26 mouse cellular contexts compared by ENCODE assay signal in genomic region chr10:3508746-3509145, GRCm38 (mm10). TPM values are rescaled to one million over a fixed set of nuclear protein-coding genes. Genes with fewer than 3 reads are reported as not detected.
A peak's percentile ranks its signal among the peaks of the same experiment; 100 is the strongest.
DNase-seq lines count a peak whose midpoint lies in the region; ATAC-seq lines count a peak whose summit lies in the region.
"Had no signal": no experiment of that assay in that cellular context is flagged by ENCODE, and none has a peak within 500 bp of the region (broad histone marks: within the 10 kb centered on the region; RNA-seq: fewer than 3 reads in every experiment).

No protein-coding gene starts in this region.

- H3K27ac ChIP-seq in forebrain, embryonic 13.5 days: 0 out of 2 replicates have a peak overlapping the region, but pooled peaks have one; percentile 20
- H3K27ac ChIP-seq in forebrain, embryonic 14.5 days (ENCODE audit: low read depth, low read length): no peak overlapping the region
- H3K27ac ChIP-seq in heart, embryonic 11.5 days (ENCODE audit: low read depth, low read length): 0 out of 2 replicates have a peak overlapping the region, but pooled peaks have one; percentile 62
- H3K27ac ChIP-seq in heart, embryonic 15.5 days: 0 out of 2 replicates have a peak overlapping the region, but pooled peaks have one; percentile 79
- no peak overlapping the region for H3K27ac ChIP-seq in heart, embryonic 12.5 days (ENCODE audit: poor library complexity, severe bottlenecking)
- H3K27ac ChIP-seq in midbrain, embryonic 11.5 days (ENCODE audit: low read depth, low read length): no peak overlapping the region
- no peak overlapping the region for H3K27ac ChIP-seq in midbrain, embryonic 15.5 days
- H3K27ac ChIP-seq: embryonic facial prominence, embryonic 10.5 days had no signal

- no peaks in the 10 kb centered on the region for H3K27me3 ChIP-seq in forebrain, embryonic 13.5 days
- H3K27me3 ChIP-seq in forebrain, embryonic 14.5 days (replicated peaks; ENCODE audit: control insufficient read depth, insufficient read depth, low read length): no peaks in the 10 kb centered on the region
- H3K27me3 ChIP-seq in heart, embryonic 11.5 days (ENCODE audit: control insufficient read depth, insufficient read depth, low read length): no peaks in the 10 kb centered on the region
- no peaks in the 10 kb centered on the region for H3K27me3 ChIP-seq in heart, embryonic 15.5 days
- no peaks in the 10 kb centered on the region for H3K27me3 ChIP-seq in heart, embryonic 12.5 days (replicated peaks)
- H3K27me3 ChIP-seq in midbrain, embryonic 11.5 days (ENCODE audit: control insufficient read depth, insufficient read depth, low read length): no peaks in the 10 kb centered on the region
- H3K27me3 ChIP-seq in midbrain, embryonic 15.5 days (replicated peaks): no peaks in the 10 kb centered on the region
- H3K27me3 ChIP-seq: CH12.LX; embryonic facial prominence, embryonic 12.5 days; forebrain, embryonic 15.5 days; Patski had no signal

- WGBS in forebrain, embryonic 13.5 days: 74% methylated on average over 2 of the region's 2 CpGs
- WGBS in forebrain, embryonic 14.5 days: 74% methylated on average over 2 of the region's 2 CpGs
- WGBS in heart, embryonic 11.5 days (ENCODE audit: insufficient replicate concordance): 46% methylated on average over 2 of the region's 2 CpGs
- 49% methylated on average over 2 of the region's 2 CpGs for WGBS in heart, embryonic 15.5 days
- WGBS in heart, embryonic 12.5 days: 55% methylated on average over 2 of the region's 2 CpGs
- WGBS in midbrain, embryonic 11.5 days: 65% methylated on average over 2 of the region's 2 CpGs
- WGBS in midbrain, embryonic 15.5 days: 81% methylated on average over 2 of the region's 2 CpGs

- H3K4me1 ChIP-seq in forebrain, embryonic 13.5 days: peaks cover 26% of the 10 kb centered on the region
- peaks cover 12% of the 10 kb centered on the region for H3K4me1 ChIP-seq in forebrain, embryonic 14.5 days (ENCODE audit: control insufficient read depth, insufficient read depth, low read length)
- peaks cover 24% of the 10 kb centered on the region for H3K4me1 ChIP-seq in heart, embryonic 11.5 days (ENCODE audit: control insufficient read depth, insufficient read depth, low read length)
- peaks cover 30% of the 10 kb centered on the region for H3K4me1 ChIP-seq in heart, embryonic 15.5 days (replicated peaks)
- H3K4me1 ChIP-seq in heart, embryonic 12.5 days (replicated peaks): peaks cover 40% of the 10 kb centered on the region
- H3K4me1 ChIP-seq in midbrain, embryonic 11.5 days (ENCODE audit: control insufficient read depth, insufficient read depth, low read length): no peaks in the 10 kb centered on the region
- H3K4me1 ChIP-seq in midbrain, embryonic 15.5 days: peaks cover 27% of the 10 kb centered on the region

- H3K9ac ChIP-seq in forebrain, embryonic 13.5 days: no peak overlapping the region
- H3K9ac ChIP-seq in forebrain, embryonic 14.5 days (ENCODE audit: low read length): no peak overlapping the region
- H3K9ac ChIP-seq in heart, embryonic 11.5 days (ENCODE audit: low read depth, low read length): no peak overlapping the region
- H3K9ac ChIP-seq in heart, embryonic 15.5 days: no peak overlapping the region
- H3K9ac ChIP-seq in heart, embryonic 12.5 days: no peak overlapping the region
- no peak overlapping the region for H3K9ac ChIP-seq in midbrain, embryonic 11.5 days (ENCODE audit: low read length)
- no peak overlapping the region for H3K9ac ChIP-seq in midbrain, embryonic 15.5 days
- H3K9ac ChIP-seq: embryonic facial prominence, embryonic 12.5 days; forebrain, embryonic 15.5 days had no signal

- no peaks in the 10 kb centered on the region for H3K36me3 ChIP-seq in forebrain, embryonic 13.5 days (ENCODE audit: poor library complexity, severe bottlenecking)
- no peaks in the 10 kb centered on the region for H3K36me3 ChIP-seq in forebrain, embryonic 14.5 days (ENCODE audit: control insufficient read depth, insufficient read depth, low read length)
- no peaks in the 10 kb centered on the region for H3K36me3 ChIP-seq in heart, embryonic 11.5 days (ENCODE audit: control insufficient read depth, insufficient read depth, low read length)
- no peaks in the 10 kb centered on the region for H3K36me3 ChIP-seq in heart, embryonic 15.5 days
- no peaks in the 10 kb centered on the region for H3K36me3 ChIP-seq in heart, embryonic 12.5 days
- no peaks in the 10 kb centered on the region for H3K36me3 ChIP-seq in midbrain, embryonic 11.5 days (ENCODE audit: control insufficient read depth, insufficient read depth, low read length)
- no peaks in the 10 kb centered on the region for H3K36me3 ChIP-seq in midbrain, embryonic 15.5 days (replicated peaks)
- H3K36me3 ChIP-seq: embryonic facial prominence, embryonic 10.5 days; embryonic facial prominence, embryonic 12.5 days; forebrain, embryonic 15.5 days; G1E had no signal

- no peak overlapping the region for H3K4me3 ChIP-seq in forebrain, embryonic 13.5 days
- H3K4me3 ChIP-seq in forebrain, embryonic 14.5 days (ENCODE audit: low read depth, low read length): no peak overlapping the region
- H3K4me3 ChIP-seq in heart, embryonic 11.5 days (ENCODE audit: low read depth, low read length): no peak overlapping the region
- H3K4me3 ChIP-seq in heart, embryonic 15.5 days: no peak overlapping the region
- no peak overlapping the region for H3K4me3 ChIP-seq in heart, embryonic 12.5 days
- no peak overlapping the region for H3K4me3 ChIP-seq in midbrain, embryonic 11.5 days (ENCODE audit: low read depth, low read length)
- no peak overlapping the region for H3K4me3 ChIP-seq in midbrain, embryonic 15.5 days
- H3K4me3 ChIP-seq: embryonic facial prominence, embryonic 10.5 days; embryonic facial prominence, embryonic 12.5 days; forebrain, embryonic 15.5 days had no signal

- intact Hi-C loops in heart, postnatal 14 days (cut with DNase I): no loop called here

- H3K9me3 ChIP-seq in forebrain, embryonic 13.5 days (replicated peaks): no peaks in the 10 kb centered on the region
- H3K9me3 ChIP-seq in forebrain, embryonic 14.5 days (replicated peaks; ENCODE audit: control insufficient read depth, low read length): no peaks in the 10 kb centered on the region
- peaks cover 5% of the 10 kb centered on the region; the same call in 1 of the 2 replicates for H3K9me3 ChIP-seq in heart, embryonic 11.5 days (replicated peaks; ENCODE audit: control insufficient read depth, low read length)
- H3K9me3 ChIP-seq in heart, embryonic 15.5 days (replicated peaks): no peaks in the 10 kb centered on the region
- 0 out of 2 replicates have a peak, but pooled peaks cover 4% of the 10 kb centered on the region for H3K9me3 ChIP-seq in heart, embryonic 12.5 days (replicated peaks)
- H3K9me3 ChIP-seq in midbrain, embryonic 11.5 days (ENCODE audit: control insufficient read depth, low read length): no peaks in the 10 kb centered on the region
- H3K9me3 ChIP-seq in midbrain, embryonic 15.5 days: no peaks in the 10 kb centered on the region
- H3K9me3 ChIP-seq: embryonic facial prominence, embryonic 12.5 days; forebrain, embryonic 15.5 days; G1E had no signal

- ATAC-seq in forebrain, embryonic 13.5 days: no peak
- ATAC-seq in forebrain, embryonic 14.5 days: no peak
- ATAC-seq in heart, embryonic 11.5 days (replicated peaks; ENCODE audit: insufficient number of reproducible peaks, low FRiP score, low TSS enrichment): no peak
- ATAC-seq in heart, embryonic 15.5 days (replicated peaks; ENCODE audit: insufficient number of reproducible peaks, insufficient read depth, low FRiP score, low read depth): no peak
- ATAC-seq in heart, embryonic 12.5 days (ENCODE audit: insufficient number of reproducible peaks, low FRiP score): no peak
- ATAC-seq in midbrain, embryonic 11.5 days (ENCODE audit: low FRiP score): no peak
- no peak for ATAC-seq in midbrain, embryonic 15.5 days (replicated peaks)
- ATAC-seq: activated CD4-positive, CD25-positive, alpha-beta regulatory T cell, adult 4 months; CD4-positive, CD25-positive, alpha-beta regulatory T cell, adult 4 months had no signal

- no peak overlapping the region for H3K4me2 ChIP-seq in forebrain, embryonic 13.5 days
- H3K4me2 ChIP-seq in forebrain, embryonic 14.5 days (ENCODE audit: low read length): no peak overlapping the region
- no peak overlapping the region for H3K4me2 ChIP-seq in heart, embryonic 11.5 days
- H3K4me2 ChIP-seq in heart, embryonic 15.5 days: no peak overlapping the region
- no peak overlapping the region for H3K4me2 ChIP-seq in heart, embryonic 12.5 days
- no peak overlapping the region for H3K4me2 ChIP-seq in midbrain, embryonic 11.5 days
- H3K4me2 ChIP-seq in midbrain, embryonic 15.5 days: no peak overlapping the region
- H3K4me2 ChIP-seq: embryonic facial prominence, embryonic 12.5 days; forebrain, embryonic 15.5 days had no signal

- DNase-seq in forebrain, embryonic 14.5 days (ENCODE audit: low spot score): no peak
- DNase-seq in heart, postnatal 14 days: no peak
- peak; percentile 56 for DNase-seq in midbrain, embryonic 11.5 days (ENCODE audit: low spot score, missing footprints)
- DNase-seq: adrenal gland, adult 8-10 months; adrenal gland, postnatal 14 days; adrenal gland, postnatal 36 days; B cell, adult 2 months; cerebellum, adult 11-12 months; cerebellum, adult 2 months; cerebellum, adult 9-10 months; cerebellum, postnatal 10 days; cerebellum, postnatal 25 days had no signal

RNA-seq across cellular contexts. Expression of gene Iyd, which starts 31.3 kb away (rescaled TPM):
- 0.24 and 0.37 TPM in 2 replicates for polyA plus RNA-seq in forebrain, embryonic 13.5 days (2015; fragmentation: Nextera tagmentation; extraction: Ambion mirVana)
- polyA plus RNA-seq in forebrain, embryonic 14.5 days (2014; fragmentation: Nextera tagmentation; extraction: Ambion mirVana): 0.53 and 0.91 TPM in 2 replicates
- 0.52 TPM in 1 of 2 replicates, not detected in the other for polyA plus RNA-seq in heart, embryonic 11.5 days (2014; fragmentation: Nextera tagmentation; extraction: Ambion mirVana)
- under 1 TPM; 0.15 to 0.29 TPM for total RNA-seq in heart, postnatal 14 days (2021)
- 0.55 and 1.3 TPM in 2 replicates for polyA plus RNA-seq in heart, embryonic 15.5 days (2015; fragmentation: Nextera tagmentation; extraction: Ambion mirVana)
- 0.42 and 0.49 TPM in 2 replicates for polyA plus RNA-seq in heart, embryonic 12.5 days (2016; fragmentation: Nextera tagmentation; extraction: Ambion mirVana)
- polyA plus RNA-seq in midbrain, embryonic 11.5 days (2014; fragmentation: Nextera tagmentation; extraction: Ambion mirVana): not detected in 2 replicates
- 0.28 and 0.45 TPM in 2 replicates for polyA plus RNA-seq in midbrain, embryonic 15.5 days (2015; fragmentation: Nextera tagmentation; extraction: Ambion mirVana)
- total RNA-seq: adrenal gland, postnatal 36 days; CH12.LX had no signal
- polyA plus RNA-seq: activated CD4-positive, CD25-positive, alpha-beta regulatory T cell, adult 4 months; CD4-positive, CD25-positive, alpha-beta regulatory T cell, adult 4 months; embryonic facial prominence, embryonic 10.5 days; forebrain, embryonic 11.5 days; G1E; Patski had no signal

Comparison
In these comparisons a context has a peak if more than half of its experiments do, and no peak if none do; other contexts are left out.
1. H3K27ac ChIP-seq: peak in forebrain, embryonic 13.5 days (single experiment), heart, embryonic 11.5 days (single experiment) and heart, embryonic 15.5 days (single experiment); none in forebrain, embryonic 14.5 days (single experiment), heart, embryonic 12.5 days (single experiment), midbrain, embryonic 11.5 days (single experiment) and midbrain, embryonic 15.5 days (single experiment).